Mouse (Mus musculus) liver, postnatal 0 days (tissue): Measurements from ENCODE around the gene Bri3.

ENCODE experiments used
- CTCF ChIP-seq: sonication (generic); IDR thresholded peaks from 2 replicates; pipeline ENCODE4 v1.5.1; 2016; ENCODE audit warnings: antibody characterized with exemption, low read depth
- EP300 ChIP-seq: IDR thresholded peaks from 2 replicates; pipeline ENCODE4 v1.6.1; 2016; ENCODE audit warnings: antibody characterized with exemption, low read depth, mild to moderate bottlenecking

- no peak for TF ChIP-seq CTCF
- TF ChIP-seq EP300: no peak
These were observed 72.2 kb downstream of the Bri3 start for GRCm38 (mm10) chr5:144316442-144316841.
